Mouse (Mus musculus) embryo, embryonic 9.5 days (tissue): ENCODE measurements at regions not wholly inside any gene's neighbourhood (a gene's known extent, or its start where the extent isn't known, plus 50 kb on each side); places are given as distances from the start of the nearest gene placed in this dataset.

ENCODE experiments used
- DNase-seq: peaks from one replicate; pipeline ENCODE4 v3.0.0-alpha.2; 2017; ENCODE audit errors: extremely low spot score

DNA sequence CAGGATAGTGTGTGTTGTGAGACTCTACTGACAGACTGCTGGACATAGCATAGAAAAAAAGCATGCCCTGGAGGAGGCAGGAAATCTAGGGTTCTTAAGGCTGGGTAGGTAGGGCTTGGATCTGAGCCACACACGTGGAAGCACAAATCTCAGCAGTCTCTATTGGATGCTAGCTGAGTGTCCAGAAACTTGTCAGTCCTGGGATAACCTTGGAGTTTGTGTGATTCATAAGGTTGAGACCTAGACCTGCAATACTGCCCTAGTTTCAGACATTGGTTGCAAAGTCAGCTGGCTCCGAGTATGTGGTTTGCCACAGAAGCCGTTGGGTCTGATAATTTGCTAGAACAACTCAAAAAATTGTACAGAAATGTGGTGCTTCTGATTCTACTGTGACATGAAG lies 335.8 kb upstream of the Myt1l start:
- DNase-seq, result no peak

DNA sequence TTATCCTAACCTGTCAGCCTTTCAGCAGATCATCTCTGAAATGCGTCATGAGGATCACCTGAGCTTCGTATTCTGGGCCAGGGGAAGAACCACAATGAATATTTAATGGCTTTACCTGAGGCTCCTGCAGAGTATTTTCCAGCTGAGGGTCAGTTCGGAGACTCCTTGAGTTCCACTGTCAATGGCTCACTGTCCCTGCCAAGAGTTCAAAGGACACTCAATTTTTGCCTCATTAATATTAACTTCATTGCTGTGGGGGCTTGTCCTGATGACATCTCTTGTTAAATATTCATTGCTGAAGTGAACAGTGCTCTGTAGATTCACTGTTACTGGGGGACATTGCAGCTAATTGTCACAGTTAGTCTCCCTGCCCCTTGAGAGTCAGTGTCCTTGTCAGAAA lies 316.2 kb upstream of the Myt1l start:
- no peak for DNase-seq

DNA sequence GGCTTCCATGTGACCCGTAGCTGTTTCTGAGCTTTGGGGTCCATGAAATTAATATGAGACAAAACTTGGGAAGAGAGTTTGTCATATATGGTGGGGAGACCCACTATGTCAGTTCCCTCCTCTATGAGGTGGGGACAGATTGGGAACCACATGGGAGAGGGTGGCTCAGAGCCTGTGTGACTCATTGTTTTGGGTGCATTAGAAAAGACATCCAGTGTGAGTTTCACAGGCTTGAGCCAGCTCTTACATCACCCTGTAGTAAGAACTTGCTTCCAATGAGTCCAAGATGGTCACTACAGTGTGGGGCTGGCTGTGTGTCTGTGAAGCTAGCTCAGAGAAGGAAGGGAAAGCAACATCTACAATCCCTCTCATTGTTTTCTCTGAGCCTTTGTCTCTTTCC lies 314.6 kb upstream of the Myt1l start:
- DNase-seq, result no peak

DNA sequence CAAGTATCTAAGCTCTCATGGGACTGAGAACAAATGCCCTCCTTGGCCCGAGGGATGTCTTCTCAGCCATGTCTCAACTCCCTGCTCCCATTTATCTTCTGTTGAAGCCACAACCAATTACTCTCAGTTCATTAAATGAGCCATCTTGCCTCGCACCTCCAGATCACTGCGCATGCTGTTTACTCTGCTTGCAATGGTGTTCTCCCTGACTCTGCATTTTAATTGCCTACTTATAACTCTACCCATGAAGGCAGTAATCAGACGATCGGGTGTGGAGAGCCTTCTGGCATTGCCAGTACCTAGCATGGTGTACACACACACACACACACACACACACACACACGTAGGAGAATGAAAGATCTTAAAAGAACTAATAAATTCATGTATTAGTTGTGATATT lies 306.1 kb upstream of the Myt1l start:
- no peak for DNase-seq

DNA sequence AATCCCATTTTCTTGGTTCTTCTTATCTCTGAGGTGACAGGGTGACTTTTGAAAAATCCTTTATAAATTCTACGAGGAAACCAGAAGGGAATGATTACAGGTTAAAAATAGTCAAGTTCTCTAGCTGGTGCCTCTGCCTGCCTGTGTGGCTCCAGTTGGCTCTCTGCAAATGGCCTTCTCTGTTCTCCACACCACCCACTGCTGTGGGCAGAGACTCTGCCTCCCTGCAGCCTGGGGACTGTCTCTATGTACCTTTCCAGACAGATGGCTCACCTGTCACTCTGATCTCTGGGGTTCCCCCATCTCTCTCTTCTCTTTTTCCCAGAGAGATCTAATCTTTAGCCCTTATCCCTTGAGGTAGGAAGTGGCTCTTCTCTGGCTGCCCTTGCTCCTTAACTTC lies 302.2 kb upstream of the Myt1l start:
- no peak for DNase-seq

DNA sequence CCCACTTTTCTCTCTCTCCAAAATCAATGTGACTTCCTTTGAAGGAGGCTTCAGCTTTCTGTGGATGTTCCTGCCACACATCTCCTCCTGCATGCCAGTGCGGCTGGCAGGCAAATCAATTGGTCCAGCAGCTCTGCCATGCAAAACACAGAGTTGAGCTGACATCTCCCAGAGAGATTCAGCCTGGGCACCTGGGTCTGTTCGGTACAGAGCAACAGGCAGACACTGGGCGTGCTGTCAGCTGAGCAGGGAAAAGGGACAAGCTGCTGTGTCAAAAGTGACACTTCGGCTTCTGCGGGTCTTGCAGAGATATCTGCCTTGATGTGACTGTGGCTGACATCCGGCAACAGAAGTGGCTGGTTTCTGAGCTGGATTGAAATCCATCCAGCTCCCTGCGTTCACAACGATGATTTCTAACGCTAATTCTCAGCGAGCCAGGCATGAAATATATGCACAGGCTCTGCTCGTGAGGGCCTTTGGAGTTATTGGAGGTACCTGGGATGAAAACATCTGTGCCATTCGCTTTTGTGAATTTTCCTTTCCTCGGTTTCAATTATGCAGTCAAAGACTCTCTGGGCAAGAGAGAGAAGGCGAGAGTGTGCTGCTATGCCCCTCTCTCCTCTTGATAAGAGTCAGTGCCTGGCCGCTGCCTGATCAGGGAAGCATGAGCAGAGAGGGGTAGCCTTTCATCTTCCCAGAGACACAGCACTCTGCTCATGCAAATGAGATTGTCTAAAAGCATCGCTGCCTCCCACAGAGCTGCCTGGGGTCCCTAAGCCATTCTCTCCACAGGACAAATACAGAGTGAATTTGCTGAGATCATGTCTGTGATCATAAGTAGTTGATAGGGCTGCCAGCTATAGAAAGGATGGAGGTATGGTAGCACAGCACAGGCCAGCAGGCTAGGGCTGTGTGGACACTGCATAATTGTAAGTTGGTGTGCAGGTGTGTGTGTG lies 295.4 kb upstream of the Myt1l start:
- DNase-seq, result no peak

DNA sequence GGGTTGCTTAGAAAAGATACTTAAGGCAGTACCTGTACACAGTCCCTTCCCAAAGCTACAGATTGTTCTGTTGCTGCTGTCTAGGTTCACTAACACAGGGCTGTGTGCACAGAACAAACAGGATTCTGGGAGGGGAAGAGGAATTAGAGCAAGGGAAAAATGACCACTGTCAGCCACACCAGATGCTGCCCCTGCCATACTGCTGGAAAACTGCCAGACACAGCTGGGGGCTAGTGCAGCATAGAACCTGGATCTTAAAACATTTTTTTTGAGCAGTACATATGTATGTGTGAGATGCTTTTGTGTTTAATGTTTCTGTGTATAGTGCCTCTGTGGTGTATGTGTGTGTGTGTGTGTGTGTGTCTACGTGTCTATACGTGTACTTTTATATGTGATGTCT lies 291.7 kb upstream of the Myt1l start:
- DNase-seq, result no peak

DNA sequence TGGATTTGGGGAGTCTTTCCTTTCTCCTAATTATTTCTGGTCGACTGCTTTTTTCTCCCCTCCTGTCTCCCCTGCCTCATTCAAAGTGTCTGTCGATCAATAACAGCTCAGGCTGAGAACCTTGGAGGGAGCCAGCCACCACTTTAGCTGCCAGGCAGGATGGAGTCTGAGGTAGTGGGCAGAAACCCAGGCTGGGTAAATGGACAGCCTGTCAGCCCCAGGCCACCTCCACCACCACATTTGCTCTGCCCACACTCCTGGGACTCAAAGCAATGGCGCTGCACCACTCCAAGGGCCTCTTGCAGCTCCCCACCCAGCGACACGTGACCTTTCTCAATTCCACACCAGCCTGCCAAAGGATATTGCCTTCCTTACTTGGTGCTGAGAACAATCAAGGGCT lies 290.7 kb upstream of the Myt1l start:
- DNase-seq, result no peak

DNA sequence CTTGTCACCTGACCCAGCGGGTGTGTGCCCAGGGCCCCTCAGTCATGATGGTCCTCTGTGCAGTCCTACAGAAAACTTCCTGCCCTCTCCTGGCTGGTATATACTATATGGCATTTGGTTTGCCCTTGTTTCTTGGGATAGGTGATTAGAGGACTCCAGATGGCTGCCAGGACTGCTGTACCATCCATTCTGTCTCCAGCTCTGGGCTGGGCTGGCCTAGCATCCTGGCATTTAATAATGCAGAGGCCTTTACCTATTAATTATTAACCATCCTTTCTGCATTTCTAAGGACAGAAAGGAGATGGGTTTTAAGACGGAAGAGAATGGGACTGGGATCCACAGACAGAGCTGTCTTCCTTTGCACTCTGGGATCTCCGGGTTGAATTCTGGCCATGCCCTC lies 288.7 kb upstream of the Myt1l start:
- DNase-seq, result no peak

DNA sequence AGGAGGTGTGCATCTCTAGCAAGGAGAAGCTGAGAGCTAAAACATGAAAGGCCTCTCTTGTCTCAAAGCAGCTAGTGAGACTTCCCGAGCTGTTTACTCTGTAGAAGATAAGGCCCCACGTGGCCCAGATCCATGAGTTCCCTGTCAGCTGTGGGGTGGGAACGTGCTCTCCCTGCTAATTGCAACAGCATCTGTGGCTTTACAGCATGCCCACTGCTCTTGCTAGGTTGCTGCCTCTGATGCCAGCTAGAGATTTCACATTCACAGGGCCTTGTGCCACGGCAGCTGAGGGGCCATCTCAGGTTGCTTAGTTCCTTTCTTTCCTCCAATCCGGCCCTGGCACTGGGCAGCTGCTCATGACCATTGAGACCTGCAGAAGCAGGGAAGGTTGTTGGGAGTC lies 288.2 kb upstream of the Myt1l start:
- DNase-seq, result no peak

DNA sequence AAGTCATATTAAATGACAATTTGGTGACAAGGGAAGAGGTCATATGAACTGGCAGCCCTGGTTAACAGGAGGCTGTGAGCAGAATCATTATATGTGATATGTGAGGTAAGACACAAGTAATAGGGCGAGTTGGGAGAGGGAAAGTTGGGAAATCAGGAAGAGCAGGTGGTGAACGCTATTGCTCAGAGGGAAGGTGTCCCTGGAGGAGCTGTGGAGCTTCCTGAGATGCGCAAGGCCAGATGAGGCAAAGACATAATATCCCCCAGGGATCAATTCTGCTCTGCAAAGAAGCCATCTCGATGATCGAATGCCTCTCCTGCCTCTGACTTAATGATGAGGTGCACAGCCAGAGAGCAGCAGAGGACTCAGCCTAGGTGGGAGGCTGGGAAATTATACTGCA lies 285.1 kb upstream of the Myt1l start:
- DNase-seq, result no peak

DNA sequence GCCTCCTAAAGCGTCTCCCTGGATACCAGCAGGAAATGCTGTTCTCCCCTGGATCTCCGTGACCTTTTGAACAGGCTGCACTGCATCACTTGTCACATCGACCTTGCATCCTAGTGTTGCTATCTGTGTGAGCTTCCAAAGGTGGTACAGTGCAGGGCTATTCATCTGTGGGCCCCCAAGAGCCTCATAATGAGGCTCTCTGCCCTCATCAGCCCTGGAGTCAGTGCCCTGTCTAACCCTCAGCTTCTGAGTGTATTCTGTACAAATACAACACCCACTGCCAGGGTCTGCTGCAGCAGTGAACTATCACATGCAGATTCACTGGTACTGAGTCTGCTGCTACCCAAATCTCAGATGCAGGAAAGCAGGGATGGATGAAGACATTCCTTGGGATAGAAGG lies 282.1 kb upstream of the Myt1l start:
- DNase-seq, result no peak

DNA sequence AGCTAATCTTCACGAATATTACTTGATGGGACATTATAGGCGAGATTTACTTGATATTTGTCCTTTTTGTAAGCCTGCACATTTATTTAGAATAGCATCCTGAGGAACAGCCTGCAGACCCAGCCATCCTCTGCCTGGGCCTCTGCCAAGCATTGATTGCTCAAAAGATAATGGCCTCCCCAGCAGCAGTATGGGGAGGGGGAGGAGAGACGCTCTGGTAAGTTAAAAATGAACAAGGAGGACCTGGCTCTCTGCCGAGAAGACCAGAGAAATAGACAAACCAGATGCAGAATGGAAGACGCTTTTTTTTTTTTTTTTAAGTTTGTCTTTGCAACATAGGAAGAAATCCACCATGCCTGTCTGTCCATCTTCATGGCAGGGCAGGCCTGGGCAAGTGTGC lies 280.8 kb upstream of the Myt1l start:
- no peak for DNase-seq

DNA sequence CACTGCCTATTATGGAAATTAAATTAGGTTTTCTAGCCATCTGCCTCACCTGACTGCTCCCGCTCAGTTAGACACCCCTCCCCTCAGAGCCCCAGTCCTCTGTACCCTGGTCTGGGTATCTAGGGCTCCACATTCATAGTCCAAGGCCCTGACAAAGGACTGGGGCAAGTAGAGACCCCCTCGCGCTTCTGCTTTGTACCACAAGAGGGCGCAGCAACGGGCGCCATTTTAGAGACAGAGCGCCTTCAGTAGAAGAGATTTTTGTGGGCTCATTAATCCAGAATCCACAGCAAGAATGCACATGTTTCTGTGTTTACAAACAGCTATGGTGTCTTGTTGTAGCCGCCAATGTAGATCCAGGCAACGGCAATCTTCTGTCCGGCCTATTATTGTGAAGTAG lies 279.7 kb upstream of the Myt1l start:
- DNase-seq, result no peak

DNA sequence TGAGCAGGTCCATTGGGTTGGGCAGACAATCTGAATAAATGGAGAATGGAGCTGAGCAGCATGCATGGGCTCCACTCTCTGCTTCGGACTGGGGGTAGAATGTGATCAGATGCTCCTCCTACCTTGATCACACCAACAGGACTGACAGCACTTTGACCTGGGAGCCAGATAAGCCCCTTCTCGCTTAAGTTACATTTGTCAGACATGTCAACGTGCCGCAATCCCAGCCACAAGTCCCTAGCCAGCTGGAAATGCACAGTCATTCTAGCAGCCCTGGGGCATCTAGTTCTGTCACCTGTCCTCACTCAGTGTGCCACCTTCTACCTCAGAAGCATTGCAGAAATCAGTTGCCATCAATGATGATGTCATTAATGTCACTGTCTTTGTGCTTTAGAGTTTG lies 272.1 kb upstream of the Myt1l start:
- DNase-seq, result no peak

DNA sequence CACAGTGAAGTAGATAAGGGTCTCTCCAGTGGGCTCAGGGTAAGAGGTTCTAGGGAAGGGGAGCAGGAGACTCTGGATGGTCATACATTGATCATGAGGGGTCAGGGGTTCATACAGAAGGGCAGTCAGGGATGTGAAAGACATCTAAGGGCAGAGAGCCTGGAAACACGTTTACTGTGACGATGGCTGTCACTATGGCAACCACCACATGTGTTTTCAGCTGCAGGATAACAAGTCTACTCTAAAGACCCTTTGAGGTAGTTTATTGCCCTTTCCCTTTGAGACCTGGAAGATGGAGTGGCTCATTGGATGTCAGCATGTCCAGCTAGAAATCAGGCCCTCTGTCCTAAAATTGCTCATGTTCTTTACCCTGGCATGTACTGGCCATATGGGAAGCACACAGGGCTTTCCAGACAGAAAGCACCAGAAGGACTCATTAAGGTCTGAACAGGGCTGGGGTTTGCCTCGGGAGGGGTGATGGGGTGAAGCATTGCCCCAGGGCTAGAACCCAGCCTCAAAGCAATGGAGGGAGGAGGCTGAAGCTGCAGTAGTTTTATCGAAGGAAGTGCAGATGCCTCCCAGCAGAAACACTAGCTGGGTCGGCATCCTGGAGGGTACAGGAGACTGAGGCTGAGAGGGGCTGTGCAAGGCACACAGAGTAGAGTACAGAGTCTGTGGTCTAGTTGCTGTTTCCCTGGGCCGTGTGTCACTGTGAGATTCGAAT lies 271.0 kb upstream of the Myt1l start:
- peak; percentile 47 for DNase-seq

DNA sequence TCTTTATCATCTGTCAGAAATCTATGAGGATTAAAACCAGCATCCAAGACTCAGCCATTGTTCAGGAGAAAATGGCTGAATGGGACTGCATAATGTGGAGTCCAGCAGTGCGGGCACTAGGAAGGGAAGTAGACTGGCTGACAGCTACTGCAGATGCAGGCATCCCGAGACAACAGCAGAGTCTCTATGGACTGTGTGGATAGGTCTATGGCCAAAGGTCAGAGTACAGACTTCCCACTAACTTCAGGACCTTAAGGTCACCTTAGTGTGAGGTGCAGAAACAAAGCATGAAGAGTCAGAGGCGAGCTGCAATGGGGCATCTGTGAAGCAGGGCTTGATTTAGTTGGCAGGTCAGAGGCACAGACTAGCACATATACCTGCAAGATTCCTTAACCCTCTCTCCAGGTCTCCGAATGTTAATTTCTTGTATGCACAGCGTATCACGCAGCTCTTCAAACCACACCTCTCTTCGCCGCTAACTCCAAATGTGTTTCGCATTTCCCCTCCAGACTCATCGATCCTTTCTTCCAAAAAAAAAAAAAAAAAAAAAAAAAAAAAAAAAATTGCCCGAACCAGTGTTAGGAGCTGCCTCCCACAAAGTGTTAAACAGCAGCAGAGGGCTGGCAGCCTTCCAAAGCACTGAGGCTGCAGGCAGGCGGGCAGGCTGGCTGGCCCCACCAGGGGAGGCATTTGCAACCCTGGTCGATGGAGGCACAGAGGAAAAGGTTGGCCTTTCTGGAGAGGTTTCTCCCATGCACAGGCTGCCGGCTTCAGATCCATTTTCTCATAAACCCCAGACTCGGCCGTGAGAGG lies 270.2 kb upstream of the Myt1l start:
- peak; percentile 31 for DNase-seq

DNA sequence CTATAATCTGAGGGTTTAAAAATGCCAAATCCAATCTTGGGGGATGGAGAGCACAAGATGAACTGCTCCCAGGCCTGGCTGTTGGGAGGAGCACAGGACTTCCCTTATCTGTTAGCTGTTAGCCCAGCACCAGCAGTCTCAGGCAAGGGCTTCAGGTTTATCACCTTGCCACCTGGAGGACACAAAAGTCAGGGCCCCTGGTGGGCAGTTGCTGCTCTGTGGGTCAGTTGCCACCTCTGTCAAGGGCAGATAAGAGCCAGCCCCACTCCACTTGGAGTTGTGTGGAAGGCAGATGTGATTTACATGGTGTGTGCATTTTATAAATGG lies 269.7 kb upstream of the Myt1l start:
- no peak for DNase-seq

DNA sequence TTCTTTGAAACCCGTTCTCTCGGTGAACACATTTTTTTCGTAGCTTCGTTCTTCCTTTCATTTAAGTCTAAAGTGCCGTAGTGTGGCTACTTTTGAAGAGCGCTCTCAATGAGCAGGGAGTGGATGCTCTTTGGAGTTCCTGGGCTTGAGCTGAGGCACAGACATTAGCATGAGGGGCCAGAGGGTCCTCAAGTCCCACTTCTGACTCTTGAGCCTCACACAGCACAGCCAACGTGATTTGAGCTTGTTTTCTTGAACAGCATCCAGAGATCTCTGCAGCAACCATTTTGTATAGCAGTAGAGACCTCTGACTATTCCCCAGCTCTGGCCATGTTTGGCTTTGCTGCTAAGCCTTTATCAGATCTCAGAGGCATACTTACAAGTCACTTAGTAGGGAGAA lies 269.2 kb upstream of the Myt1l start:
- no peak for DNase-seq

DNA sequence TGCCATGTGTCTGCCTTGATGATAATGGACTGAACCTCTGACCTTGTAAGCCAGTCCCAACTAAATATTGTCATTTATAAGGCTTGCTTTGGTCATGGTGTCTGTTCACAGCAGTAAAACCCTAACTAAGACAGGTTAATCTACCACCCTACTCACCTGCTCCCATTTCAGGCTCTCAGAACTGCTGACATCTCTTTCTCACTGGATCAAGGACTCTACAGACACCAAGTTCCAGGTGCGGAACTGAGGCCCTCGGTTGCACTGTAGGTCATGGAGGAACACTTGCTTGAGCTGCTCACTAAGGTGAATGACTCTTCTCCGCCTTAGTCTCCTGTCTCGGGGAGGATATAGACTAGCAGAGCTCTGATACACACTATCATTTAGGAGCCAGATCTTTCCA lies 254.0 kb upstream of the Myt1l start:
- no peak for DNase-seq

DNA sequence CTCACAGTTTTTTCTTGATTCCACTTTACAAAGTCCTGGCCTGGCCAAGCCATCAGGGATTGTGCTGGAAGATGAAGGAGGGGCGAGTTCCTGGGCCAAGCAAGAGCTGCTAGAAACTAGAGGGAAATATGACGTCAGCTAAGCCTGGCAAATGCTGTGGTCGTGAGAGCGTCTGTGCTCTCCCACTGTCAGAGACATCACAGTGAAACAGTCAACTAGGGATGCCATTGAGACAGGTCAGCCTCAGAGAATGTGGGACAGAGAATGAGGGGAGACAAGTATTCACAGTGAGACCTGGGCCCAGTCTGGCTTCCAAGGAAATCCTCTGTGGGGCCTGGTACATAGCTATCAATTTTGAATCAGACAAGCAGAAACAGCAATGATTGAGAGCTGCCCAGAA lies 252.5 kb upstream of the Myt1l start:
- no peak for DNase-seq

DNA sequence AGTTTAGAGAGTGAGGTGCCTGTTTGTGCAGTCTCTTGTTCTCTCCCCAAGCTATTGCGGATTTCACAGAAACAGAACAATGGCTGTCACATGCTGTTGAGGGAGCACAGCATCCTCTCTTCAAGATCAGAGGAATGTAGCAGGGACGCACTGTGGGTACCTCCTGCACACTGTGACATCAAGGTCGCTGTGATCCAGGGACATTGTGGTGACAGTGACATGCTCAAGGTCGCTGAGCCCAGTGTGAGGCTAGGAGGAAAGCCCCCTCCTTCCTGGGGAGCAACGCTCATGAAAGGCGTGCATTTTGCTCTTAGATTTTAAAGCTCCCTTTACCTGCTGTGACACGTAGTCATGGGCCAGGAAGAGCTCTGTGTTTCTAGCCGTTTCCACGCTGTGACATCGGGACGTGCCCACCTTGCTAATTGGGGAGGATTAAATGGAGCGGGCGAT lies 248.5 kb upstream of the Myt1l start:
- no peak for DNase-seq
